8 mouse cellular contexts compared by ENCODE assay signal in genomic region chr11:93994531-93994930, GRCm38 (mm10). TPM values are rescaled to one million over a fixed set of nuclear protein-coding genes. Genes with fewer than 3 reads are reported as not detected.
A peak's percentile ranks its signal among the peaks of the same experiment; 100 is the strongest.
DNase-seq lines count a peak whose midpoint lies in the region; ATAC-seq and TF ChIP-seq lines count a peak whose summit lies in the region.

No protein-coding gene starts in this region.

- H3K36me3 ChIP-seq in embryonic facial prominence, embryonic 13.5 days, result no peaks in the 10 kb centered on the region
- H3K36me3 ChIP-seq in hindbrain, postnatal 0 days (ENCODE audit: insufficient read depth, low read length), result no peaks in the 10 kb centered on the region
- no peaks in the 10 kb centered on the region for H3K36me3 ChIP-seq in midbrain, embryonic 15.5 days (replicated peaks)

- TF ChIP-seq CTCF in left cerebral cortex, adult 2 months (IDR thresholded peaks at IDR 0.05), result no peak
- TF ChIP-seq CTCF in hindbrain, postnatal 0 days (IDR thresholded peaks at IDR 0.05; ENCODE audit: low read depth), result no peak

- H3K4me1 ChIP-seq in embryonic facial prominence, embryonic 13.5 days, result peaks cover 24% of the 10 kb centered on the region
- peaks cover 8% of the 10 kb centered on the region for H3K4me1 ChIP-seq in hindbrain, postnatal 0 days (ENCODE audit: insufficient read depth, low read length)
- peaks cover 33% of the 10 kb centered on the region for H3K4me1 ChIP-seq in midbrain, embryonic 15.5 days

- H3K4me3 ChIP-seq in left cerebral cortex, adult 2 months, result peak overlapping the region; percentile 58
- H3K4me3 ChIP-seq in embryonic facial prominence, embryonic 13.5 days, result peak overlapping the region; percentile 87; the same call in 1 of the 2 replicates
- peak overlapping the region; percentile 86 for H3K4me3 ChIP-seq in hindbrain, postnatal 0 days (ENCODE audit: low read length)
- no peak overlapping the region for H3K4me3 ChIP-seq in midbrain, embryonic 15.5 days

- peak overlapping the region; percentile 91 for H3K9ac ChIP-seq in embryonic facial prominence, embryonic 13.5 days
- peak overlapping the region; percentile 85; the same call in 1 of the 2 replicates for H3K9ac ChIP-seq in hindbrain, postnatal 0 days (replicated peaks; ENCODE audit: low read length)
- peak overlapping the region; percentile 70 for H3K9ac ChIP-seq in midbrain, embryonic 15.5 days

- H3K9me3 ChIP-seq in embryonic facial prominence, embryonic 13.5 days, result no peaks in the 10 kb centered on the region
- no peaks in the 10 kb centered on the region for H3K9me3 ChIP-seq in hindbrain, postnatal 0 days (ENCODE audit: low read length)
- no peaks in the 10 kb centered on the region for H3K9me3 ChIP-seq in midbrain, embryonic 15.5 days

- peak overlapping the region; percentile 98 for H3K27ac ChIP-seq in left cerebral cortex, adult 2 months
- H3K27ac ChIP-seq in embryonic facial prominence, embryonic 13.5 days, result peak overlapping the region; percentile 98
- H3K27ac ChIP-seq in hindbrain, postnatal 0 days, result peak overlapping the region; percentile 97
- peak overlapping the region; percentile 96; the same call in 1 of the 2 replicates for H3K27ac ChIP-seq in midbrain, embryonic 15.5 days

- H3K27me3 ChIP-seq in embryonic facial prominence, embryonic 13.5 days, result no peaks in the 10 kb centered on the region
- no peaks in the 10 kb centered on the region for H3K27me3 ChIP-seq in hindbrain, postnatal 0 days (ENCODE audit: insufficient read depth, low read length)
- no peaks in the 10 kb centered on the region for H3K27me3 ChIP-seq in midbrain, embryonic 15.5 days (replicated peaks)

- intact Hi-C loops in left cerebral cortex, adult 2 months (cut with DNase I), result no loop called here
- intact Hi-C loops in left cerebral cortex, postnatal 4 days (cut with DNase I), result no loop called here

- peak overlapping the region; percentile 82 for H3K4me2 ChIP-seq in embryonic facial prominence, embryonic 13.5 days
- peak overlapping the region; percentile 65 for H3K4me2 ChIP-seq in hindbrain, postnatal 0 days (ENCODE audit: low read depth, low read length)
- H3K4me2 ChIP-seq in midbrain, embryonic 15.5 days, result peak overlapping the region; percentile 88; the same call in 1 of the 2 replicates

- no peak for DNase-seq in left cerebral cortex, adult 2 months (ENCODE audit: extremely low spot score in 1 of 2, low spot score in 2 of 2)
- DNase-seq in left cerebral cortex, postnatal 4 days, result no peak
- DNase-seq in hindbrain, postnatal 0 days (ENCODE audit: low spot score), result no peak
- DNase-seq in spleen, postnatal 10 days (ENCODE audit: low spot score in 2 of 2), result no peak
- no peak for DNase-seq in layer of hippocampus, postnatal 14 days (ENCODE audit: low spot score in 2 of 2)

- no peak for ATAC-seq in embryonic facial prominence, embryonic 13.5 days (ENCODE audit: insufficient number of reproducible peaks, insufficient read depth, low FRiP score, low TSS enrichment, low read depth)
- ATAC-seq in hindbrain, postnatal 0 days, result no peak
- ATAC-seq in midbrain, embryonic 15.5 days (replicated peaks), result no peak
- no peak for ATAC-seq in granulocyte monocyte progenitor cell, adult 5-6 weeks (replicated peaks; ENCODE audit: poor library complexity, severe bottlenecking)

- WGBS in embryonic facial prominence, embryonic 13.5 days, result 61% methylated on average over 5 of the region's 5 CpGs
- 57% methylated on average over 5 of the region's 5 CpGs for WGBS in hindbrain, postnatal 0 days
- WGBS in midbrain, embryonic 15.5 days, result 65% methylated on average over 5 of the region's 5 CpGs

RNA-seq across cellular contexts. Expression of gene Spag9, which starts 1.4 kb away (rescaled TPM):
- total RNA-seq in left cerebral cortex, adult 2 months (2021), result 100 to 1,000 TPM; 289 to 291 TPM
- 100 to 1,000 TPM; 232 to 235 TPM for total RNA-seq in left cerebral cortex, postnatal 4 days (2021)
- polyA plus RNA-seq in embryonic facial prominence, embryonic 13.5 days (2015; fragmentation: Nextera tagmentation; extraction: Ambion mirVana), result 46.3 and 56.7 TPM in 2 replicates
- 110 and 114 TPM in 2 replicates for total RNA-seq in hindbrain, postnatal 0 days (2014; rRNA removed)
- polyA plus RNA-seq in hindbrain, postnatal 0 days (2015; fragmentation: Nextera tagmentation; extraction: Ambion mirVana), result 84.8 and 89.1 TPM in 2 replicates
- 85.5 and 88.9 TPM in 2 replicates for polyA plus RNA-seq in midbrain, embryonic 15.5 days (2015; fragmentation: Nextera tagmentation; extraction: Ambion mirVana)
- total RNA-seq in granulocyte monocyte progenitor cell, adult 5-6 weeks (2014; fragmentation: Nextera tagmentation), result 25.3 and 42.8 TPM in 2 replicates
- 51.1 and 59.8 TPM in 2 replicates for total RNA-seq in granulocyte monocyte progenitor cell, adult 5-6 weeks (2017)
- total RNA-seq in layer of hippocampus, postnatal 14 days (2021), result 100 to 1,000 TPM; 218 to 238 TPM

RNA-seq across cellular contexts. Expression of gene Nme1, which starts 26.2 kb away (rescaled TPM):
- 100 to 1,000 TPM; 104 to 111 TPM for total RNA-seq in left cerebral cortex, adult 2 months (2021)
- 100 to 1,000 TPM; 110 to 115 TPM for total RNA-seq in left cerebral cortex, postnatal 4 days (2021)
- 127 and 140 TPM in 2 replicates for polyA plus RNA-seq in embryonic facial prominence, embryonic 13.5 days (2015; fragmentation: Nextera tagmentation; extraction: Ambion mirVana)
- 44.8 and 49.7 TPM in 2 replicates for total RNA-seq in hindbrain, postnatal 0 days (2014; rRNA removed)
- polyA plus RNA-seq in hindbrain, postnatal 0 days (2015; fragmentation: Nextera tagmentation; extraction: Ambion mirVana), result 309 and 356 TPM in 2 replicates
- 473 and 498 TPM in 2 replicates for polyA plus RNA-seq in midbrain, embryonic 15.5 days (2015; fragmentation: Nextera tagmentation; extraction: Ambion mirVana)
- total RNA-seq in granulocyte monocyte progenitor cell, adult 5-6 weeks (2014; fragmentation: Nextera tagmentation), result 78.3 and 96.2 TPM in 2 replicates
- 178 and 237 TPM in 2 replicates for total RNA-seq in granulocyte monocyte progenitor cell, adult 5-6 weeks (2017)
- 10 to 100 TPM; 87.7 to 92.8 TPM for total RNA-seq in layer of hippocampus, postnatal 14 days (2021)

RNA-seq across cellular contexts. Expression of gene Gm20390, which starts 26.4 kb away (rescaled TPM):
- total RNA-seq in left cerebral cortex, adult 2 months (2021), result 10 to 100 TPM; 85.3 to 97.9 TPM
- 100 to 1,000 TPM; 188 to 195 TPM for total RNA-seq in left cerebral cortex, postnatal 4 days (2021)
- polyA plus RNA-seq in embryonic facial prominence, embryonic 13.5 days (2015; fragmentation: Nextera tagmentation; extraction: Ambion mirVana), result 306 and 441 TPM in 2 replicates
- 124 and 128 TPM in 2 replicates for total RNA-seq in hindbrain, postnatal 0 days (2014; rRNA removed)
- 402 and 417 TPM in 2 replicates for polyA plus RNA-seq in hindbrain, postnatal 0 days (2015; fragmentation: Nextera tagmentation; extraction: Ambion mirVana)
- 299 and 314 TPM in 2 replicates for polyA plus RNA-seq in midbrain, embryonic 15.5 days (2015; fragmentation: Nextera tagmentation; extraction: Ambion mirVana)
- 112 and 180 TPM in 2 replicates for total RNA-seq in granulocyte monocyte progenitor cell, adult 5-6 weeks (2014; fragmentation: Nextera tagmentation)
- not detected in 2 replicates for total RNA-seq in granulocyte monocyte progenitor cell, adult 5-6 weeks (2017)
- total RNA-seq in layer of hippocampus, postnatal 14 days (2021), result 100 to 1,000 TPM; 125 to 129 TPM

RNA-seq across cellular contexts. Expression of gene Nme2, which starts 38.5 kb away (rescaled TPM):
- total RNA-seq in left cerebral cortex, adult 2 months (2021), result 10 to 100 TPM; 72.6 to 83.4 TPM
- total RNA-seq in left cerebral cortex, postnatal 4 days (2021), result 100 to 1,000 TPM; 317 to 378 TPM
- 303 and 337 TPM in 2 replicates for polyA plus RNA-seq in embryonic facial prominence, embryonic 13.5 days (2015; fragmentation: Nextera tagmentation; extraction: Ambion mirVana)
- 302 and 328 TPM in 2 replicates for total RNA-seq in hindbrain, postnatal 0 days (2014; rRNA removed)
- 138 and 161 TPM in 2 replicates for polyA plus RNA-seq in hindbrain, postnatal 0 days (2015; fragmentation: Nextera tagmentation; extraction: Ambion mirVana)
- polyA plus RNA-seq in midbrain, embryonic 15.5 days (2015; fragmentation: Nextera tagmentation; extraction: Ambion mirVana), result 68.6 and 70.3 TPM in 2 replicates
- total RNA-seq in granulocyte monocyte progenitor cell, adult 5-6 weeks (2014; fragmentation: Nextera tagmentation), result 640 and 684 TPM in 2 replicates
- 250 and 253 TPM in 2 replicates for total RNA-seq in granulocyte monocyte progenitor cell, adult 5-6 weeks (2017)
- 100 to 1,000 TPM; 147 to 156 TPM for total RNA-seq in layer of hippocampus, postnatal 14 days (2021)
